Mouse (Mus musculus) ovary, postnatal 36 days (tissue): Measurements from ENCODE around the gene Guca2b.

Experiments used
- DNase-seq: peaks from one replicate; pipeline ENCODE4 v3.0.0; 2022; ENCODE audit warnings: low spot score, mixed read lengths

The Guca2b gene

GRCm38 (mm10) chr4:119658731-119659130, at the start of gene Guca2b:
TSS of gene Guca2b (minus strand) at chr4:119658954.
- no peak for DNase-seq

- no peak for DNase-seq
Observed at GRCm38 (mm10) chr4:119707751-119708150, 49.0 kb upstream of the Guca2b start.

GRCm38 (mm10) chr4:119707326-119707725, 48.6 kb upstream of the Guca2b start:
- no peak for DNase-seq

GRCm38 (mm10) chr4:119703965-119704364, 45.2 kb upstream of the Guca2b start:
- no peak for DNase-seq

GRCm38 (mm10) chr4:119701269-119701954, 42.7 kb upstream of the Guca2b start:
- no peak for DNase-seq

GRCm38 (mm10) chr4:119698339-119698738, 39.6 kb upstream of the Guca2b start:
- no peak for DNase-seq

- DNase-seq: no peak
Observed at GRCm38 (mm10) chr4:119685746-119686145, 27.0 kb upstream of the Guca2b start.

- no peak for DNase-seq
Observed at GRCm38 (mm10) chr4:119682596-119682995, 23.8 kb upstream of the Guca2b start.

- no peak for DNase-seq
Observed at GRCm38 (mm10) chr4:119672685-119673084, 13.9 kb upstream of the Guca2b start.

GRCm38 (mm10) chr4:119671164-119671563, 12.4 kb upstream of the Guca2b start:
- DNase-seq: no peak

- no peak for DNase-seq
Observed at GRCm38 (mm10) chr4:119670736-119671135, 12.0 kb upstream of the Guca2b start.

- no peak for DNase-seq
Observed at GRCm38 (mm10) chr4:119670210-119670555, 11.4 kb upstream of the Guca2b start.

GRCm38 (mm10) chr4:119669356-119670209, 10.8 kb upstream of the Guca2b start:
- no peak for DNase-seq

GRCm38 (mm10) chr4:119668596-119668995, 9.8 kb upstream of the Guca2b start:
- DNase-seq: no peak

GRCm38 (mm10) chr4:119668185-119668584, 9.4 kb upstream of the Guca2b start:
- DNase-seq: no peak

GRCm38 (mm10) chr4:119667454-119667853, 8.7 kb upstream of the Guca2b start:
- no peak for DNase-seq

- DNase-seq: no peak
Observed at GRCm38 (mm10) chr4:119666116-119666515, 7.4 kb upstream of the Guca2b start.

GRCm38 (mm10) chr4:119665166-119665565, 6.4 kb upstream of the Guca2b start:
- DNase-seq: no peak

- DNase-seq: no peak
Observed at GRCm38 (mm10) chr4:119663409-119664095, 4.8 kb upstream of the Guca2b start.

GRCm38 (mm10) chr4:119662976-119663375, 4.2 kb upstream of the Guca2b start:
- no peak for DNase-seq

GRCm38 (mm10) chr4:119662151-119662550, 3.4 kb upstream of the Guca2b start:
- no peak for DNase-seq

GRCm38 (mm10) chr4:119660007-119660406, 1.3 kb upstream of the Guca2b start:
- DNase-seq: no peak

GRCm38 (mm10) chr4:119658246-119658645, 508 bp downstream of the Guca2b start:
- DNase-seq: no peak
